ENCODE assay signal across 21 mouse cellular contexts in genomic region chr19:56773393-56773971, GRCm38 (mm10). TPM values are rescaled to one million over a fixed set of nuclear protein-coding genes. Genes with fewer than 3 reads are reported as not detected.
DNase-seq lines count a peak whose midpoint lies in the region; ATAC-seq and TF ChIP-seq lines count a peak whose summit lies in the region.
"Had no signal": no experiment of that assay in that cellular context is flagged by ENCODE, and none has a peak within 500 bp of the region (broad histone marks: within the 10 kb centered on the region; RNA-seq: fewer than 3 reads in every experiment).

No protein-coding gene starts in this region.

- DNase-seq in liver, postnatal 0 days: no peak
- DNase-seq in liver, embryonic 11.5 days (ENCODE audit: low spot score): no peak
- peak; percentile 78 for DNase-seq in brain, embryonic 14.5 days (ENCODE audit: low read depth)
- peak; percentile 65 for DNase-seq in retina, embryonic 14.5 days (ENCODE audit: low spot score)
- no peak for DNase-seq in left cerebral cortex, adult 18-20 months (ENCODE audit: low spot score in 2 of 2)
- DNase-seq: adrenal gland, adult 2 months; cerebellum, adult 8-10 months; kidney, postnatal 10 days; layer of hippocampus, postnatal 36 days; right cerebral cortex, postnatal 14 days; thymus, postnatal 4 days had no signal

- peaks cover 35% of the 10 kb centered on the region for H3K4me1 ChIP-seq in forebrain, embryonic 13.5 days
- peaks cover 20% of the 10 kb centered on the region for H3K4me1 ChIP-seq in forebrain, embryonic 16.5 days (replicated peaks; ENCODE audit: control insufficient read depth, insufficient read depth, low read length)
- peaks cover 6% of the 10 kb centered on the region for H3K4me1 ChIP-seq in liver, postnatal 0 days (ENCODE audit: insufficient read depth)
- peaks cover 7% of the 10 kb centered on the region; the same call in 1 of the 2 replicates for H3K4me1 ChIP-seq in liver, embryonic 11.5 days (replicated peaks; ENCODE audit: control insufficient read depth, insufficient read depth, low read length)

- TF ChIP-seq EP300 in liver, postnatal 0 days (IDR thresholded peaks at IDR 0.05; ENCODE audit: low read depth): no peak

- H3K36me3 ChIP-seq in forebrain, embryonic 13.5 days (ENCODE audit: poor library complexity, severe bottlenecking): no peaks in the 10 kb centered on the region
- no peaks in the 10 kb centered on the region for H3K36me3 ChIP-seq in forebrain, embryonic 16.5 days (ENCODE audit: control insufficient read depth, insufficient read depth)
- no peaks in the 10 kb centered on the region for H3K36me3 ChIP-seq in liver, postnatal 0 days (replicated peaks; ENCODE audit: insufficient read depth, low read length)
- no peaks in the 10 kb centered on the region for H3K36me3 ChIP-seq in liver, embryonic 11.5 days (ENCODE audit: control insufficient read depth, insufficient read depth, low read length)
- H3K36me3 ChIP-seq: embryonic facial prominence, embryonic 12.5 days; hindbrain, embryonic 12.5 days; liver, embryonic 15.5 days; neural tube, embryonic 13.5 days had no signal

- peaks cover 30% of the 10 kb centered on the region for H3K27me3 ChIP-seq in forebrain, embryonic 13.5 days
- H3K27me3 ChIP-seq in forebrain, embryonic 16.5 days (replicated peaks; ENCODE audit: control insufficient read depth, insufficient read depth, low read length): peaks cover 11% of the 10 kb centered on the region
- H3K27me3 ChIP-seq in liver, postnatal 0 days (ENCODE audit: insufficient read depth, low read length): peaks cover 13% of the 10 kb centered on the region
- peaks cover 25% of the 10 kb centered on the region for H3K27me3 ChIP-seq in liver, embryonic 11.5 days (replicated peaks; ENCODE audit: control insufficient read depth, insufficient read depth, low read length)

- no peaks in the 10 kb centered on the region for H3K9me3 ChIP-seq in forebrain, embryonic 13.5 days (replicated peaks)
- H3K9me3 ChIP-seq in forebrain, embryonic 16.5 days (ENCODE audit: control insufficient read depth, low read length): no peaks in the 10 kb centered on the region
- no peaks in the 10 kb centered on the region for H3K9me3 ChIP-seq in liver, postnatal 0 days (ENCODE audit: low read length)
- no peaks in the 10 kb centered on the region for H3K9me3 ChIP-seq in liver, embryonic 11.5 days (ENCODE audit: control insufficient read depth, low read length)
- H3K9me3 ChIP-seq: embryonic facial prominence, embryonic 12.5 days; hindbrain, embryonic 12.5 days; liver, embryonic 15.5 days; neural tube, embryonic 13.5 days had no signal

- 16% methylated on average over 10 of the region's 10 CpGs for WGBS in forebrain, embryonic 13.5 days
- 8% methylated on average over 10 of the region's 10 CpGs for WGBS in forebrain, embryonic 16.5 days
- 53% methylated on average over 10 of the region's 10 CpGs for WGBS in liver, postnatal 0 days (ENCODE audit: insufficient replicate concordance)
- WGBS in liver, embryonic 11.5 days: 70% methylated on average over 10 of the region's 10 CpGs

- H3K9ac ChIP-seq in forebrain, embryonic 13.5 days: no peak overlapping the region
- H3K9ac ChIP-seq in forebrain, embryonic 16.5 days (replicated peaks; ENCODE audit: low read depth, low read length): no peak overlapping the region
- H3K9ac ChIP-seq in liver, postnatal 0 days (replicated peaks): no peak overlapping the region
- H3K9ac ChIP-seq in liver, embryonic 11.5 days (ENCODE audit: low read depth, low read length): no peak overlapping the region
- H3K9ac ChIP-seq: embryonic facial prominence, embryonic 12.5 days; hindbrain, embryonic 12.5 days; liver, embryonic 15.5 days; neural tube, embryonic 13.5 days had no signal

- no peak overlapping the region for H3K27ac ChIP-seq in forebrain, embryonic 13.5 days
- no peak overlapping the region for H3K27ac ChIP-seq in forebrain, embryonic 16.5 days (ENCODE audit: low read length)
- H3K27ac ChIP-seq in liver, postnatal 0 days (ENCODE audit: low read depth): peak overlapping the region; percentile 48; the same call in 1 of the 2 replicates
- H3K27ac ChIP-seq in liver, embryonic 11.5 days (ENCODE audit: low read depth, low read length): no peak overlapping the region
- H3K27ac ChIP-seq: embryonic facial prominence, embryonic 12.5 days; hindbrain, embryonic 12.5 days; layer of hippocampus, adult 2 months; liver, embryonic 15.5 days; neural tube, embryonic 13.5 days had no signal

- no peak overlapping the region for H3K4me3 ChIP-seq in forebrain, embryonic 13.5 days
- no peak overlapping the region for H3K4me3 ChIP-seq in forebrain, embryonic 16.5 days (replicated peaks; ENCODE audit: low read length)
- H3K4me3 ChIP-seq in liver, postnatal 0 days (ENCODE audit: low read depth, low read length): no peak overlapping the region
- H3K4me3 ChIP-seq in liver, embryonic 11.5 days (ENCODE audit: low read depth, low read length): no peak overlapping the region
- H3K4me3 ChIP-seq: embryonic facial prominence, embryonic 12.5 days; hindbrain, embryonic 12.5 days; layer of hippocampus, adult 2 months; liver, embryonic 15.5 days; neural tube, embryonic 13.5 days had no signal

- TF ChIP-seq CTCF in liver, postnatal 0 days (IDR thresholded peaks at IDR 0.05; ENCODE audit: low read depth): no peak
- TF ChIP-seq CTCF in brain, embryonic 14.5 days (IDR thresholded peaks at IDR 0.05; ENCODE audit: borderline replicate concordance, extremely low read depth, insufficient read depth, insufficient read length): no peak

- peak; percentile 55; the same call in 1 of the 2 replicates for ATAC-seq in forebrain, embryonic 13.5 days
- no peak for ATAC-seq in forebrain, embryonic 16.5 days
- ATAC-seq in liver, postnatal 0 days: no peak
- ATAC-seq in liver, embryonic 11.5 days (replicated peaks; ENCODE audit: low FRiP score): no peak

- TF ChIP-seq POLR2A in brain, embryonic 14.5 days (IDR thresholded peaks at IDR 0.05; ENCODE audit: borderline replicate concordance, extremely low read depth, insufficient read depth, insufficient read length, poor library complexity, severe bottlenecking): no peak

- 0 out of 2 replicates have a peak overlapping the region, but pooled peaks have one; percentile 7 for H3K4me2 ChIP-seq in forebrain, embryonic 13.5 days
- no peak overlapping the region for H3K4me2 ChIP-seq in forebrain, embryonic 16.5 days (ENCODE audit: low read length)
- H3K4me2 ChIP-seq in liver, postnatal 0 days (ENCODE audit: low read depth, low read length): no peak overlapping the region
- H3K4me2 ChIP-seq in liver, embryonic 11.5 days: no peak overlapping the region
- H3K4me2 ChIP-seq: embryonic facial prominence, embryonic 12.5 days; hindbrain, embryonic 12.5 days; liver, embryonic 15.5 days; neural tube, embryonic 13.5 days had no signal

RNA-seq across cellular contexts. Expression of gene Ccdc186, which starts 48.5 kb away (rescaled TPM):
- polyA plus RNA-seq in forebrain, embryonic 13.5 days (2015; fragmentation: Nextera tagmentation; extraction: Ambion mirVana): 25.1 and 26.4 TPM in 2 replicates
- polyA plus RNA-seq in forebrain, embryonic 16.5 days (2015; fragmentation: Nextera tagmentation; extraction: Ambion mirVana): 28.4 and 35.2 TPM in 2 replicates
- polyA plus RNA-seq in liver, postnatal 0 days (2015; fragmentation: Nextera tagmentation; extraction: Ambion mirVana): 3.8 and 4.6 TPM in 2 replicates
- 9.5 and 10.9 TPM in 2 replicates for polyA plus RNA-seq in liver, embryonic 11.5 days (2014; fragmentation: Nextera tagmentation; extraction: Ambion mirVana)
- 12.2 and 20.0 TPM in 2 replicates for polyA plus RNA-seq in brain, embryonic 14.5 days (2012; rRNA removed)
- total RNA-seq in left cerebral cortex, adult 18-20 months (2021): 10 to 100 TPM; 59.2 to 59.6 TPM

RNA-seq across cellular contexts. Expression of gene Adrb1, which starts 51.5 kb away (rescaled TPM):
- polyA plus RNA-seq in forebrain, embryonic 13.5 days (2015; fragmentation: Nextera tagmentation; extraction: Ambion mirVana): 0.39 and 0.77 TPM in 2 replicates
- polyA plus RNA-seq in forebrain, embryonic 16.5 days (2015; fragmentation: Nextera tagmentation; extraction: Ambion mirVana): 1.4 and 2.2 TPM in 2 replicates
- polyA plus RNA-seq in liver, postnatal 0 days (2015; fragmentation: Nextera tagmentation; extraction: Ambion mirVana): 0.47 and 0.63 TPM in 2 replicates
- 0.34 and 0.35 TPM in 2 replicates for polyA plus RNA-seq in liver, embryonic 11.5 days (2014; fragmentation: Nextera tagmentation; extraction: Ambion mirVana)
- 2.0 and 3.0 TPM in 2 replicates for polyA plus RNA-seq in brain, embryonic 14.5 days (2012; rRNA removed)
- 10 to 100 TPM; 50.2 to 50.7 TPM for total RNA-seq in left cerebral cortex, adult 18-20 months (2021)
- total RNA-seq: gastrocnemius, adult 18-20 months had no signal

RNA-seq across cellular contexts. Expression of gene Tdrd1, which starts 52.5 kb away (rescaled TPM):
- polyA plus RNA-seq in forebrain, embryonic 13.5 days (2015; fragmentation: Nextera tagmentation; extraction: Ambion mirVana): 0.19 and 0.31 TPM in 2 replicates
- 0.75 and 1.0 TPM in 2 replicates for polyA plus RNA-seq in forebrain, embryonic 16.5 days (2015; fragmentation: Nextera tagmentation; extraction: Ambion mirVana)
- polyA plus RNA-seq in liver, postnatal 0 days (2015; fragmentation: Nextera tagmentation; extraction: Ambion mirVana): not detected in 2 replicates
- 0.45 and 0.81 TPM in 2 replicates for polyA plus RNA-seq in liver, embryonic 11.5 days (2014; fragmentation: Nextera tagmentation; extraction: Ambion mirVana)
- polyA plus RNA-seq in brain, embryonic 14.5 days (2012; rRNA removed): 0.59 and 1.0 TPM in 2 replicates
- total RNA-seq in left cerebral cortex, adult 18-20 months (2021): under 1 TPM; 0.28 to 0.44 TPM
- total RNA-seq: adrenal gland, adult 2 months; gastrocnemius, adult 18-20 months had no signal
- polyA plus RNA-seq: adrenal gland, adult 2 months; C2C12; spleen, adult 2 months had no signal

Comparison
In these comparisons a context has a peak if more than half of its experiments do, and no peak if none do; other contexts are left out.
1. DNase-seq: peak in brain, embryonic 14.5 days (single experiment) and retina, embryonic 14.5 days (single experiment); none in liver, postnatal 0 days (single experiment), liver, embryonic 11.5 days (single experiment) and left cerebral cortex, adult 18-20 months (0 of 2).